Mouse (Mus musculus) kidney, postnatal 4 days (tissue): Measurements from ENCODE around the gene Nckap1l.
"Not testable (repeated sequence)": the region's sequence is repeated elsewhere in the genome, so short reads cannot be mapped to it uniquely, and the experiment has no call there.

ENCODE experiments used
- DNase-seq, 2 experiments: peaks; one replicate each; pipeline ENCODE4 v3.0.0; 2021; ENCODE audit warnings: mixed read lengths in 2 of 2

Gene Nckap1l

DNA sequence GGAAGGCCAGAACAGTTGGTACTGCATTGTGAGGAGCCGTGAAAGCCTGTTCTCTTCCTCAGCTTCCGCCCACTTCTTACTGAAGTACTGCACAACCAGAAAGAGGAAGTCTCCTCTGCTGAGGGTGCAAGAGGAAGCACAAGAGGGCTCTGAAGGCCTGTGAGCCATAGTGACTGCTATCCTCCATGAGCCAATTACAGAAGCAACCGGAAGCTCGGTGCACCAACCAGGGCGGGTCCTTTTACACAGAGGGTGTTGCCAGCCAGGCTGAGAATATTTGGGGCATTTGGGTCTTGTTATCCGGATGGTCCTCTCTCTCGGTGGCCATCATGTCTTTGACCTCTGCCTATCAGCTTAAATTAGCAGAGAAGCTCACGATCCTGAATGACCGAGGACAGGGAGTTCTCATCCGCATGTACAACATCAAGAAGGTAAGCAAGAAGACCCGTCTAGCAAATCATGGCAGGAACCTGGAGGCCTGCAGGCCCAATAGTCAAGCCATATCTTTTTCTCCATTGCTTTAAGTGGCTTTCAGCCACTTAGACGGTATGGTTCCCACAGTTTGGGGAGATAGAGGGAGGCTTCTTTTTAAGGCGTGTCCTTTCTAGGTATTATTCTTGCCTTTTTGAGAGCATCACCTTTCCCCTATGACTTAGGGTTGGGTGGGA, at the start of gene Nckap1l:
Nckap1l (plus strand) TSS at position 244 of the 668 bp plus-strand sequence.
- peak in 1 of 2 experiments; percentile 13 for DNase-seq

DNA sequence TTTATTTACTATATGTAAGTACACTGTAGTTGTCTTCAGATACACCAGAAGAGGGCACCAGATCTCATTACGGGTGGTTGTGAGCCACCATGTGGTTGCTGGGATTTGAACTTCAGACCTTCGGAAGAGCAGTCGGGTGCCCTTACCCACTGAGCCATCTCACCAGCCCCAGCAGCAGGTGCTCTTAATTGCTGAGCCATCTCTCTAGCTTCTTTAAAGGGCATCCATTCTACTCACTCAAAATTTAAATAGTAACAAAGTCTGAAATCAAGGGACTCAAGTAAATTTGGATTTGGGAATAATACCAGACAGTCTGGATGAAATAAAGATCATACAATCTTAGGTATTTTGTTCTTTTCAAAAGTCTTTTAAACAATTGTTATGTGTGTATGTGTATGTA, 48.0 kb upstream of the Nckap1l start:
- DNase-seq: not testable (repeated sequence)

DNA sequence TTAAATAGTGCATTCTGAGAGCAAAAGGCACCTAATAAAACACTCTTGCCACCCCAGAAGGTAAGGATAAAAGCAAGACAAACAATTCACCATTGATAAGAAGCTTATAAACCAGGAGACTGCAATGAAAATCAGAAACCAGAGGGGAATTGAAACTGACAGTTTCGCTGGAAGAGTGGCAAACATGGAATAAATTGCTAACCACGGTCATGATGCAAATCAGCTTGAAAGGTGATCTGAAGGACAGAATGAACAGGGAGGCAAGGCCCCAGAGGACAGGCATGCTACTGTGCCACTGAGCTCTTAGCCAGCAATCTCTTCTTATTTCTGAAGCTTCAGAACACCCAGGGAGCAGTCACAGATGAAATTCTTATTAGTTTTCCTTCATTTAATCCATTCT, 26.6 kb upstream of the Nckap1l start:
- DNase-seq: no peak

DNA sequence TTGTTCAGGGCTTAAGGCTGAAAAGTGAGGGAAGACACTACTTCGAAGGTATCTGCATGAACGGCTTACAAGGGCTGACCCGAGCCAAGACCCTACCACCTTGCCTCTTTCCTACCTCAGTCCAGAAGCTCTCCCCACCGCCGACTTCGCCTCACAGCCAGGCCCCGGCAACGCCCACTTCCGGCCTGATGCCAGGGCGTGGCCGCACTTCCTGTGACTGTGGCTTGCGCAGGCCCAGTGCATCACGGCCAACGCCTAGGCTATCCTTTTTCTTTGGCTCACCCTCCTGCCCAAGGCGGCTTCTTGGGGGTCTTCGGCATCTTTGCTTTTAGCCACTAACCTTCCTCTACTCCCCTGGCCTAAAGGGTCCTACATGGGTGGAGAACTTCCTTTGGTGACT, 23.4 kb upstream of the Nckap1l start, which contains the start of gene Gtsf1:
Gtsf1 (minus strand) TSS at position 230 of the 400 bp plus-strand sequence.
- DNase-seq: peak in 1 of 2 experiments; percentile 2

DNA sequence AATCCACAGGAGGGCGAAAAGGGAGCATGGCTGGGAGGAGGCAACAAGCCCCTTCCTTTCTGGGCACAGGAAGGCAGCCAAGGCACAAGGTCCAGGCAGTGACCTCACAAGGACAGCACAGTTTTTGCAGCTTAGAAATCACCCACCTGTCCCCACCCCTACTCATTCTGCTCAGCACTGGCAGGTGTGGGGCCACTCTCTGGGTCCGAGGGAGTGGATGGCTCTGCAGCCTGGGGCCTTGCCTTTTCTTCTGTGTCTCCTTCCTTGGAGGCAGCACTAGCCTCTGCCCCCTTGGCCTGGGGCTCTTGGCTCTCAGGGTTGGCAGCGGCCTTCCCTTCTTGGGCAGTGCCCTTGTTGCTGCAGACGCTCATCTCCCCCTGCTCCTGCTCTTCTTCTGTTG, 7.6 kb upstream of the Nckap1l start:
- not testable (repeated sequence) for DNase-seq

DNA sequence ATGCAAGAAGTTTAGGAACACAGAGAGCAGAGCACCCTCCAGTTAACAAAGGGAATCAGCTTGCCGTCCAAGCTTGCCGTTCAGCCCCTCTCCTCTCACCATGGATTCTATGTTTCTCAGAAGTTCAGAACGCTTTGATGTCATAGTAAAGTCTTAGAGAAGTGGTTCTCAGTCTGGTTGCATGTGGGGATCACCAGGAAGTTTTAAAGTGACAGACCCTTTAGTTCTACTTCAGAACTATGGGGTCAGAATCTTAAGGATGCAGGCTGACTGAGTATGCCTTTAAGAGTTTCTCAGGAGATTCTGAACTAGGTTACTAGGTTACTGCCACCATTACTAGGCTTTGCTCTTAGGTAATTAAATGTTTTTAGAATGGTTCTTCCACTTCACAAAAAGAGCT, 5.2 kb upstream of the Nckap1l start, which contains the start of gene Gtsf2:
Gtsf2 (minus strand) TSS at position 101 of the 400 bp plus-strand sequence.
- no peak for DNase-seq

DNA sequence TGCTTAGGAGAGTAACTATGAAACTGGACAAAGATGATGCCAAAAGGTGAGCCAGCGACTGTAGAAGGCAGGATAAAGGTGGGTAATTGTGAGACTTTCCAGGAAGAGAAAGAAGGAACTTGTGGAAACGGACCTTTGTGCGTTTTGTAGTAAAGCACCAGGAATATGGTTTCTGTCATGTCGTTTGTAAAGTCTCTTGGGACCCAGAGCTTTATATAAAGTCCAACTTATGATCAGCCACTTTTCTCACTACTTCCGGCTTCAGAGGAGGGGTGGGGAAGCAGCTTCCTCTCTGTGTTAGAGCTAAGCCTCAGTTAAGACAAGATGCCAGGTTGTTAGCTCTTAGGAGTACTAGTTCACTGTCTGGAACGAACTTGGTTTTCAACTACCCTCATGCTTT, 855 bp downstream of the Nckap1l start:
- no peak for DNase-seq

DNA sequence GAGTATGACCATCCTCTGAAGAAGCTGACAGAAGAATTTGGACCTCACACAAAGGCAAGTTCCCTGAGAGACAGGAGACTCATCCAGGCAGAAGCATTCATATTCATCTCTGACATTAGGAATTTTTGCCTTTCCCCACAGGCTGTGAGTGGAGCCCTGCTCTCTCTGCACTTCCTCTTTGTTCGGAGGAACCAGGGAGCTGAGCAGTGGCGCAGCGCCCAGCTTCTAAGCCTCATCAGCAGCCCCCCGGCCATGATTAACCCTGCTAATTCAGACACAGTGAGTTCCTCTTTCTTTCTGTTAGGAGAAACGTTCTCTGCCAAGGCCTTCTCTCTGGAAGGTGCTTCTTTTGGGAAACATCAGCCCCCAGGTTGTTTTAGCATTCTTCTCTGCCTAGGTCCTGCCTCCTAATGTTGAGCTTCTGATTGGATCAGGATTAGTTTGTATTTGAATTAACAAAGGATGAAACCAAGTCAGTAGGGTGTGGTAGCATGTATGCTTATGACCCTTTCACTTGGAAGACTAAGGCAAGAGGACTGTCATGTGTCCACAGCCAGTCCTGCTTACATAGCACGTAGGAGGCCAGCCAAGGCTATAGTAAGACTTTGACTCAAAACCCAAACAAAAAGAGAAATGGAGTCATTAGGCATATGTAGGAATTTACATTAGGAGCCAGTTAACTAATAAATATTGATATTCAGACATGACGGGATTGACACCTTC, 9.1 kb downstream of the Nckap1l start:
- DNase-seq: peak; percentile 5 to 17

DNA sequence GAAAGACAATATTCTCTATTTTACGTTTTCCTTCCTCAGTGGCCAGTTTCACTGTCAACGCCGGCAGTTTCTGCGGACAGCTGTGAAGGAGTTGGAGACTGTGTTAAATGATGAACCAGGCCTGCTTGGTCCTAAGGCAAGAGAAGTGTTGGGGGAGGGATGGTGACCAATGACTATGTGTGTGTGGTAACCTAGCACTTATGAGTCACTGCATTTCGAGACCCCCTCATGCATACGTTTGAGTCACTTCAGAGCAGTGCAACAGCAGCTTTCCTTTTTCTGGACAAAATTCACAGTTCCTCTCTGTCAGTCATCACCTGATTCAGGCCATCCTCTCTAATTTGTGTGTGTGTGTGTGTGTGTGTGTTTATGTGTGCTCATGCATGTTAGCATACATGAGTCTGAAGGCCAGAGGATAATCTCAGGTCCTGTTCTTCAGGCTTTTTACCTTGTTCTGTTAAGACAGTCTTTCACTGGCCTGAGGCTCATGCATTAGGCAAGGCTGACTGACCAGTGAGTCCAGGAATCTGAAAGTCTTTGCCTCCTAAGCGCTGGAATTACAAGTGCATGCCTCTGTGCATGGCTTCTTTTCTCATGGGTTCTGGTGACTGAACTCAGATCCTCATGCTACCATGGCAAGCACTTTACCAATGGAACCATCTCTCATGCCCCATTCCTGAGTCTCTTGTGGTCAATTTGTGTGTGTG, 18.0 kb downstream of the Nckap1l start:
- DNase-seq: no peak

DNA sequence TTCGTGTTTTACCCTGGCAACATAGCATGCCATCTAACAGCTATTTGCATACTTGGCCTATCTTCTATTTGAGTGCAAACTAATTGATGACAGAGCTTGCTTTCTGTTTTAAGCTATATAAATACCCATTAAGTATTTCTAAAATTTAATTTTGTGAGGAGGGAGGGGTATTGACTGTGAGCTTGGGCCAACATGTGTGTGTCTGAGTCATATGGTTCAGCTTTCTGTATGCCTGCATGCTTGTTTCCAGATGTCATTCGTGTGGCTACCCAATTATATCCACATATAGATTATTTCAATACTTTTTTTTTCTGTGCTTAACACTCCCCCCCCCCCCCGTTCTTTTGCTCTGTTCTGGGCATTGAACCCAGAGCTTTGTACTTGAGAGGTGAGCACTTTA, 18.7 kb downstream of the Nckap1l start:
- DNase-seq: no peak

DNA sequence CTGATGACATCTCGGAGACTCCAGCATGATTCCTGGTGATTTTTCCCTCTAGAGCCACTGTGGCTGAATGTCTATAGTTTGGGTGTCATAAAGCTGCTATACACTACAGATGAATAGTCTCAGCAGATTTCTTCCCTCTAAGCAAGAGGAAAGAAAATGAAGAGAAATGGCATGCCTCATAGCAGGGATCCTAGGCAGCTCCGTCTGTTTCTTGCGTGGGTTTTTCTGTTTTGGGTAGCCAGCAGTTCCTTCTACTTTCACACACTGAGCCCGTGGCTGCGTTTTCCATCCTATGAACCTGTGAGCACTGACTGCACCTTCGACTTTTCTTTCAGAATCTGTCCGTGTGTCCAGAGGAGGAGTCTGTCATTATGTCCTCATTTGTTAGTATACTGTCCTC, 19.6 kb downstream of the Nckap1l start:
- DNase-seq: no peak

DNA sequence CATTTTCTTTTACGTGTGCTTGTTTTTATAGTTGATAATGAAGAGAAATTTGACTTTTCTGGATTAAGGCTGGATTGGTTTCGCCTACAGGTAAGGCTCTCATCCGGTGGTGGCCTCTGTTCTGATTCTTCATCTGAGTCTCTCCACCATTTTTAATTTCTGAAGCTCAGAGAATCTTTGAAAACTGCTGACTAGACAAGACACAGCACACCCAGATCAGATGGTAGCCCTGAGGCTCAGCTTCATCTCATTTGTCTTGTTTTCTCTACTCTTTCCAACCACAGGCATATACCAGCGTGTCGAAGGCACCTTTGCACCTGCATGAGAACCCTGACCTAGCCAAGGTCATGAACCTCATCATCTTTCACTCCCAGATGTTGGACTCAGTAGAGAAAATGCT, 20.2 kb downstream of the Nckap1l start:
- no peak for DNase-seq

DNA sequence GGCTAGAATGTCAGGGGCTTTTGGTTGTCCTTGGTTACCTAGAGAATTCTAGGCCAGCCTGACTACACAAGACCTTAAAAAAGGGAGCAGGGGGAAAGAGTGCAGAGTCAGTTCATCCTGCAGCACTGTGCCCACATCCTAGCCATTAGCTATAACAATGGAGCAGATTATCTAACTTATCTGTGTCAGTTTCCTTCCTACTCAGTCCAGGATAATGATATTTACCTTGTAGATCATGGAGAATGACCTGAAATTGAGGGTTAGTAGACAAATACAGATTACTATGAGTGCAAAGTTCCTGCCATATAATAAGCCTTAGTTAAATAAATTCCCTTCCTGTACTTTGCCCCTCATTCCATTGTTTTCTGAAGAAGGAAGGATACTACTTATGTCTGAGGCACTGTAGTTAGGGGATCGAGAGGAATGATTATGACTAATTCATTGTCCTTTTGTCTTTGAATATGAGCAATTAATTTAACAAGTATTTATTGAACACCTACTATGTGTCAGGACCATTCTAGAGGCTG, 25.5 kb downstream of the Nckap1l start:
- no peak for DNase-seq

DNA sequence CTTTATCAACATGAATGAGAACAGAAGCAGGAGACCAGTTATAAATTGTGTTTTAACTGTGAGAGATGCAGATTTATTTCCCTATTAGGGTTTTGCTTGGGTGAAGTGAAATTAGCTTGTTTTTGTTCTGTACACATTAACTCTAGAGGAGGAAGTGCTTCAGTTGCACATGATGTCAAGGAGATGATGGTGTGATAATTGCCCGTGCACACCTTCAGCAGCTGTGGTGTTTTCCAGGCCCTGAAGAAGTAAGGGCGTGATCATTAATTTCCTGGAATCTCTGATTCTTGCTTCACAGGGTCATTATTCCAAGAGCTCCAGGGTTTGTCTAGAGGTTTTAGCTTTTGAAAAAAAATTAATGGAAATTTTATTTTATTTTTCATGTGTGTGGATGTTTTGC, 26.5 kb downstream of the Nckap1l start:
- DNase-seq: no peak

DNA sequence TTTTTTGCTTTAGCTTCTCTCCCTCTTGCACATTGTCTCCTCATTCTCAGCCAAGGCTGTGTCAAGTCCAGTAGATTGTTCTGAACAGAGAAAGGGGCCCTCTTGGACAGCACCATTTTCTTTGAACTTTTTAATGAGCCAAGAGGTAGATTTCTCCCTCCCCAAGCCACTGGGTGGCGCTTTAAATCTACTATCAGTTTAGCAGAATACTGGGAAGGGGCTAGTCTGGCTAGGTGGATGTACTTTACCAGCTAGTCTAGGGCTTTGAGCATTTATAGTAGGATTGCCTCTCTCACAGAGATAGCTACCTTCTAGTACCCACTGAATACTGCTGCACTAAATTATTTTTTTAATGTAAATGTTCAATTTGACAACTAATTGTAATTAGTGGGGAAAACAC, 28.9 kb downstream of the Nckap1l start:
- DNase-seq: peak; percentile 58 to 66

DNA sequence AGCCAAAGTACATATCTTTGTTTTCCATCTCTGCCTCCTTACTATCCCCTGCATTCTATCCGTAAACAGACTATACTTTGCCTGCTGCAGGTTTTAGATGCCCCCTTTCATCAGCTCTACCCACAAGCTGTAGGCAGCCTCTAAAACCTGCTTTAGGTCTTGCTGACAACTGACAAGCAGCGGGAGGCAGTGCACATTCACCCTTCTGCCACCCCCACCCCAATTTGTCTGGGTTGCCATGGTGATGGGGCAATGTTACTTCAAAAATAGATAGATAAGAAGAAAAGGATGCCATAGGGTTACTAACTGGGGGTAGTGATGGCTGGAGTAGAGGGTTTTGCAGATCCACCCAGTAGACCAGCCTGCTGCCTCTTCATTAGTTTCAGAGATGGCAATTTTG, 30.9 kb downstream of the Nckap1l start:
- no peak for DNase-seq

DNA sequence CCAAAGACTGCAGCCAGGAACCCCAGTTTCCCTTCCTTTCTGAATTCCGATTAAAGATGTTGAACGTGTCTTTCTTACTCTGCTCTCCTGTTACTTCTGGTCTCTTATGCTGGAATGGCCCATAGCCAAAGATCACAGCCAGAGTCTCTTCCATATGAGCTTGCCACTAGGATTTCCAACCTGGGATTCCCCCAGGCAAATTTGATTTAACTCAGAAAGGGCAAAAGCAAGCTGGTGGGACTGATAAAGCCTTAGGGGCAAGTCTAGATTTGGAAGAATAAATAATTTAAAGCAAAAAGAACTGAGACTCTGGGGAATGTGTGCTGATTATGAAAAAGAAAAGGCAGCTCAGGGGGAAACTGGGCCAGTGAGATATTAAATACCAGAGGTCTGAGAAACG, 31.5 kb downstream of the Nckap1l start:
- DNase-seq: no peak

DNA sequence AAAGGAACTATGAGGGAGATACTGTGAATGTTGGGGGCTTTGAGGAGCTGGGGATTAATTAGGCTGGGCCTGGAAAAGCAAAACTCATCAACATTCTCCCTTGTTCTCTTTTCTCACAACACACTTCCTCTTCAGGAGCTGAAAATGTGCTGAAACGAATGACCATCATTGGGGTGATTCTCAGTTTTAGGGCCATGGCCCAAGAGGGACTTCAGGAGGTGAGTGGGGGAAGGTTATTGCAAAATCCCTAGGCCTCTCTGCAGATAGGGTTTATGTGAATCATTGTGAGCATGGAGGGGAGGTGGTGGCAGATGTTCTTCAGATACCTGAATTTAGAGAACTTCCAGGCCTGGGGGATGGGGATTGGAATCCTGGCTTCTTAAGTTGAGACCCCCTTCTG, 33.1 kb downstream of the Nckap1l start:
- no peak for DNase-seq

DNA sequence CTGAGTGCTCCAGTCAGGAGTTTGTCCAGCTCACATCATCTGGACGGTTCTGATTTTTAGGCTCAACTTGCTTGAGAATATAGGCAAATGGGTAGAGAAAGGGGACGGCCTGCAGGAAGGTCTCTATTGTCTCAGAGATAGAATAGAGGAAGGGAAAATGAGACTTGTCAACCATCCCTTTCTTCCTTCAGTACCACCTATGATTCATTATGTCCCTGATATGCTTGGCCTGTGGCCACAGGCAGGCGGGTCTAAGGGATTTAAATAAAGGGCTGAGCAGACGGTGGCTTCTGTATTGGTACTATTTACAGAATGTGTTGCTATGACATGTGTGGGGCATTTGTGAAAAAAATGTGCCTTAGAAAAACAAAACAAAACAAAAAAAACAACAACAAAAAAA, 34.7 kb downstream of the Nckap1l start:
- DNase-seq: no peak

DNA sequence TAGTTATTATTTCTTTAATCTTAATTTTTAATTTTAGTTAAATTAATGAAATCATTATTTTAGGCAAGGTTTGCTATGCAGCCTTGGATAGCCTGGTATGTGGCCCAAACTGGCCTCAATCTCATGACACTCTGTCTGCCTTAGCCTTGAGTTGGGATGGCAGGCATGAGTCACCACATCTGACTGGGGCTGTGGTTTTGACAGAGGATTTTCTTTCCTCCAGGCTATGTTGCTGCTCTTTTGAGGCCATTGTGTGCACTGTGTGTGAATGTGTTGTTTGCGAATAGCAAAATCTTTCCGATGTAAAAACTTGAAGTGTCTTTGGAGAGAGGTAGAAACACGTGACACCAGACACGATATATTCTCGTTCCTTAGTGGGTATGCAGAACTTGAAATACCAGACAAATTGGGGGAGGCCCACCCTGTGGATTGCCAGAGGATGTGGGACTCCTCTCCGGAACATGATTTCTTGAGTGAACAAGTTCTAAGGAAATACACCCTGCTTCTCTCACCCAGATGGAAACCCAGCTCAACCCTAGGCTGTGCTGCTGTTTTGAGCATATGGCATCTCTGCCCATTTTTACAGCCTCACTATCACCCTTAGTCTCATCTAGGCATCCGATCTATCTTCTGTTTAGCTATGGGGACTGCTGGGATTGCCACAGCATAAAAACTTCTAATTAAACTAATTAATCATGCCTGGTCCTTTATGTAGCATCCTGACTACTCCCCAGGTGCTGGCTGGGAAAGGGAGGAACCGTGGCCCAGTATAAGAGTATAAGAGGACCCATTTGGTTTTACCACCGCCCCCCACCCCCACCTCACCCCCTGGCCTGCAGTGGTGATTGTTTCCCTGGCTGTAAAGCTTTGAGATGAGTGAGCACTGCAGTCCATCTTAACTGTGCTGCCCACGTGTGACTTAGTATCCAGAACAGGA, 42.9 kb downstream of the Nckap1l start:
- DNase-seq: no peak

DNA sequence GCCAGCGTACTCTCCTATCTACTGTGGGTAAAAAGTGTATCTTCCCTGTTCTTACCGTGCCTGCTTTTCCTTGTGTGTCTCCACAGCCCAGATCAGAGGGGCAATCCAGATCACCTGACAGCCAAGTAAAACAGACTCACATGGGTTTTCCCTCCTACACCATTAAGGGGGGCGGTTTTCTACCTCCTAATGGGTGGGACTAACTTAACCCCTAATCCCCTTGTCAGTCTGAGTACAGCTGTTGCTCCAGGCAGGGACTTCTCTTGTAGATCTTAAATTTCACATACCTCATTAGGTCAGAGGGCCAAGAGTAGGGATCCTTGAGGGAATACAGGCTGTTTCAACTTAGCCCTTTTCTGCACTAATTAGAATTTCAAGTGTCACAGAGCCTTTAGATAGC, 44.6 kb downstream of the Nckap1l start:
- no peak for DNase-seq

DNA sequence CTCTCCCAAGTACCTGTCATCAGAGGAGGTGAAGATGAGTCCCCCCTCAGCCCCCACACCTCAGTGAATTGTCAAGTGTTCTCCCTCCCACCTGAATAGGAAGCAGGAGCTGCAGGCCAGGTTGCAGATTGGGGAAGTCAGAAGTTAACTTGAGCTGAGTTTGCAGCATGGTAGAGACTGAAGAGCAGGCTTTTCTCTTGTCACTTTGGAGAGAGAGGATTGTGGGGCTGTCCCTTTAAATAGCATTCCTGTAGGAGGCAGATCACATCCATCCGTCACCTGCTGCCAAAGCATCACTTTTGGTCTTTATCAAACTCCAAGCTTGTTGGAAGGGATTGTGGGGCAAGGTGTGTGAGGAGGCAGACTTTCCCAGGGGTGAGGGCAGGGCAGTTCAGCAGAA, 47.1 kb downstream of the Nckap1l start:
- no peak for DNase-seq
